Mouse (Mus musculus): ENCODE results near the gene Ncbp3. TPM values are rescaled to one million over a fixed set of nuclear protein-coding genes. Genes with fewer than 3 reads are reported as not detected.

Ncbp3 gene
- total and polyA plus RNA-seq, 3 experiments: 11.9 to 13.9 (median 12.1) TPM

- no peak for DNase-seq (ENCODE audit: extremely low read depth)
- Histone ChIP-seq H3K4me3 (replicated peaks in 1 of 3; ENCODE audit: low read depth in 2 of 3, low read length in 2 of 3, poor library complexity in 1 of 3) (no peak overlapping the region), H3K36me3 (replicated peaks in 1 of 2; ENCODE audit: control insufficient read depth in 1 of 2, insufficient read depth in 1 of 2, low read length in 1 of 2) (peaks cover 19 to 46% of the 10 kb centered on the region in 2 experiments), H3K9me3 (replicated peaks; ENCODE audit: low read length) (no peaks in the 10 kb centered on the region), H3K79me2 (replicated peaks; ENCODE audit: control insufficient read depth, extremely low read depth, insufficient read depth, poor library complexity, severe bottlenecking) (no peaks in the 10 kb centered on the region), H3K4me2 (ENCODE audit: insufficient read depth, low read depth, poor library complexity, severe bottlenecking) (no peak overlapping the region), H3K4me1 (ENCODE audit: control insufficient read depth in 1 of 2, insufficient read depth in 2 of 2) (peaks cover 0 to 23% of the 10 kb centered on the region in 2 experiments; a peak in 2 of 4 replicates), H3K9ac (ENCODE audit: insufficient read depth, low read depth) (no peak overlapping the region), H3K27me3 (replicated peaks) (no peaks in the 10 kb centered on the region), H3K27ac (ENCODE audit: insufficient read depth, low read depth) (no peak overlapping the region)
- dilution Hi-C loops (cut with MboI; ENCODE audit: extremely low pct_ligation_motif_present, extremely low pct_unique_long_range_greater_than_20kb, low sequenced_read_pairs): no loop called here
- in situ Hi-C loops (cut with MboI; ENCODE audit: low pct_ligation_motif_present, low pct_unique_long_range_greater_than_20kb, low sequenced_read_pairs): no loop called here
- no peak for TF ChIP-seq POLR2A (IDR thresholded peaks at IDR 0.05; ENCODE audit: low read depth, low read length)
- no peak for TF ChIP-seq RAD21 (IDR thresholded peaks at IDR 0.05; ENCODE audit: low read depth, low read length)
- TF ChIP-seq PAX5 (IDR thresholded peaks at IDR 0.05; ENCODE audit: low read length): no peak
- TF ChIP-seq MXI1 (IDR thresholded peaks at IDR 0.05; ENCODE audit: low read depth, low read length): no peak
- TF ChIP-seq EP300 (IDR thresholded peaks at IDR 0.05; ENCODE audit: low read length): no peak
- TF ChIP-seq ELF1 (IDR thresholded peaks at IDR 0.05; ENCODE audit: low read depth, low read length): no peak
- no peak for TF ChIP-seq RCOR1 (conservative IDR thresholded peaks at IDR 0.05; ENCODE audit: low read depth, low read length)
- TF ChIP-seq NRF1 (IDR thresholded peaks at IDR 0.05; ENCODE audit: low read depth, low read length): no peak
These were observed 37.8 kb downstream of the Ncbp3 start for GRCm38 (mm10) chr11:73085391-73085790.

GRCm38 (mm10) chr11:73087700-73088480 is 40.3 kb downstream of the Ncbp3 start:
- Histone ChIP-seq H3K9me3 (replicated peaks; ENCODE audit: low read length) (no peaks in the 10 kb centered on the region), H3K36me3 (replicated peaks in 1 of 2; ENCODE audit: control insufficient read depth in 1 of 2, insufficient read depth in 1 of 2, low read length in 1 of 2) (peaks cover 8 to 23% of the 10 kb centered on the region in 2 experiments), H3K27ac (ENCODE audit: insufficient read depth, low read depth) (no peak overlapping the region), H3K27me3 (replicated peaks) (no peaks in the 10 kb centered on the region), H3K79me2 (replicated peaks; ENCODE audit: control insufficient read depth, extremely low read depth, insufficient read depth, poor library complexity, severe bottlenecking) (no peaks in the 10 kb centered on the region), H3K4me3 (replicated peaks in 1 of 3; ENCODE audit: low read depth in 2 of 3, low read length in 2 of 3, poor library complexity in 1 of 3) (no peak overlapping the region), H3K9ac (ENCODE audit: insufficient read depth, low read depth) (no peak overlapping the region), H3K4me1 (ENCODE audit: control insufficient read depth in 1 of 2, insufficient read depth in 2 of 2) (peaks cover 5 to 22% of the 10 kb centered on the region in 2 experiments; a peak in 3 of 4 replicates), H3K4me2 (ENCODE audit: insufficient read depth, low read depth, poor library complexity, severe bottlenecking) (no peak overlapping the region)
- dilution Hi-C loops (cut with MboI; ENCODE audit: extremely low pct_ligation_motif_present, extremely low pct_unique_long_range_greater_than_20kb, low sequenced_read_pairs): no loop called here
- TF ChIP-seq POLR2AphosphoS2 (IDR thresholded peaks at IDR 0.05; ENCODE audit: low read depth, low read length): no peak
- no peak for TF ChIP-seq HCFC1 (IDR thresholded peaks at IDR 0.05; ENCODE audit: low read depth, low read length)
- no peak for TF ChIP-seq CHD2 (IDR thresholded peaks at IDR 0.05; ENCODE audit: low read length)
- TF ChIP-seq KAT2A (IDR thresholded peaks at IDR 0.05; ENCODE audit: insufficient replicate concordance, low read length): no peak
- TF ChIP-seq MYC (IDR thresholded peaks at IDR 0.05; ENCODE audit: low read depth, low read length): no peak
- no peak for TF ChIP-seq USF1 (IDR thresholded peaks at IDR 0.05; ENCODE audit: low read depth, low read length)
- TF ChIP-seq RCOR1 (conservative IDR thresholded peaks at IDR 0.05; ENCODE audit: low read depth, low read length): no peak
- TF ChIP-seq ZMIZ1 (IDR thresholded peaks at IDR 0.05; ENCODE audit: low read depth, low read length): no peak
- no peak for TF ChIP-seq UBTF (IDR thresholded peaks at IDR 0.05; ENCODE audit: low read depth, low read length)
- TF ChIP-seq PAX5 (IDR thresholded peaks at IDR 0.05; ENCODE audit: low read length): no peak
- no peak for TF ChIP-seq IRF4 (IDR thresholded peaks at IDR 0.05; ENCODE audit: low read depth, low read length)
- in situ Hi-C loops (cut with MboI; ENCODE audit: low pct_ligation_motif_present, low pct_unique_long_range_greater_than_20kb, low sequenced_read_pairs): no loop called here
- no peak for DNase-seq (ENCODE audit: extremely low read depth)

Data from CH12.LX (cell line).